Mouse (Mus musculus) E14TG2a.4 (cell line): ENCODE measurements around the gene Ripk4.

Source experiments
- CTCF ChIP-seq: conservative IDR thresholded peaks from 2 replicates; pipeline ENCODE4 v1.5.1; 2014; ENCODE audit warnings: low read length
- NANOG ChIP-seq: IDR thresholded peaks from 2 replicates; pipeline ENCODE4 v1.6.1; 2014; ENCODE audit warnings: borderline replicate concordance, low read length, mixed read lengths
- POU5F1 ChIP-seq: IDR thresholded peaks from 2 replicates; pipeline ENCODE4 v1.6.1; 2014; ENCODE audit warnings: low read length, borderline replicate concordance

GRCm38 (mm10) chr16:97733599-97733998 is 30.0 kb downstream of the Ripk4 start:
- no peak for TF ChIP-seq CTCF
- TF ChIP-seq NANOG: no peak
- TF ChIP-seq POU5F1: no peak
